Mouse (Mus musculus) CH12.LX (cell line): ENCODE measurements around the gene Cfap77. TPM values are rescaled to one million over a fixed set of nuclear protein-coding genes. Genes with fewer than 3 reads are reported as not detected.

Experiments
- DNase-seq: peaks from one replicate; pipeline ENCODE4 v3.0.0-alpha.2; 2013; ENCODE audit errors: extremely low read depth
- H3K27ac ChIP-seq: 2 replicates; pipeline ENCODE4 v1.5.1; 2012; ENCODE audit warnings: low read depth, mild to moderate bottlenecking, control low read depth, moderate library complexity; ENCODE audit not compliant: insufficient read depth
- H3K27me3 ChIP-seq: replicated peaks from 2 replicates; pipeline ENCODE3; 2012; ENCODE audit warnings: inconsistent platforms
- H3K36me3 ChIP-seq, 2 experiments: replicated peaks in 1 of 2; 2 replicates each; pipeline versions ENCODE3 to v1.6.1; 2012; ENCODE audit warnings: inconsistent platforms in 1 of 2, low read length in 1 of 2, mild to moderate bottlenecking in 1 of 2, mixed read lengths in 1 of 2, moderate library complexity in 1 of 2; ENCODE audit not compliant: control insufficient read depth in 1 of 2, insufficient read depth in 1 of 2
- H3K4me1 ChIP-seq, 2 experiments: 2 replicates each; pipeline ENCODE4 v1.6.1; 2012; ENCODE audit warnings: inconsistent platforms in 1 of 2, moderate library complexity in 1 of 2; ENCODE audit not compliant: insufficient read depth in 2 of 2, control insufficient read depth in 1 of 2
- H3K4me2 ChIP-seq: 2 replicates; pipeline ENCODE4 v1.6.1; 2012; ENCODE audit warnings: low read depth, mild to moderate bottlenecking, control low read depth; ENCODE audit not compliant: poor library complexity, insufficient read depth, severe bottlenecking
- H3K4me3 ChIP-seq, 3 experiments: fragments of 150-350 bp in 1 of 3; sonication (generic) in 1 of 3; replicated peaks in 1 of 3; 2 replicates each; pipeline versions ENCODE3 to v1.5.1; 2011 to 2012; ENCODE audit warnings: low read depth in 2 of 3, low read length in 2 of 3, mild to moderate bottlenecking in 2 of 3, moderate library complexity in 2 of 3, control low read depth in 1 of 3, improper control_type of control experiment in 1 of 3, inconsistent platforms in 1 of 3, mixed read lengths in 1 of 3; ENCODE audit not compliant: poor library complexity in 1 of 3
- H3K79me2 ChIP-seq: replicated peaks from 2 replicates; pipeline ENCODE4 v1.6.1; 2012; ENCODE audit warnings: mild to moderate bottlenecking, moderate library complexity; ENCODE audit not compliant: control insufficient read depth, poor library complexity, insufficient read depth, severe bottlenecking; ENCODE audit errors: extremely low read depth
- H3K9ac ChIP-seq: 2 replicates; pipeline ENCODE4 v1.6.1; 2012; ENCODE audit warnings: low read depth, mild to moderate bottlenecking, control low read depth, moderate library complexity; ENCODE audit not compliant: insufficient read depth
- H3K9me3 ChIP-seq: replicated peaks from 2 replicates; pipeline ENCODE3; 2012; ENCODE audit warnings: low read length, inconsistent platforms, mixed read lengths
- BHLHE40 ChIP-seq: IDR thresholded peaks from 2 replicates; pipeline ENCODE4 v1.6.1; 2011; ENCODE audit warnings: mild to moderate bottlenecking, low read depth, low read length, improper control_type of control experiment
- CHD1 ChIP-seq: IDR thresholded peaks from 2 replicates; pipeline ENCODE4 v1.6.1; 2012; ENCODE audit warnings: low read depth, low read length, improper control_type of control experiment, inconsistent platforms
- ETS1 ChIP-seq: conservative IDR thresholded peaks from 2 replicates; pipeline ENCODE4 v1.6.1; 2012; ENCODE audit warnings: low read depth, mild to moderate bottlenecking, inconsistent platforms, low read length, improper control_type of control experiment, moderate library complexity
- JUN ChIP-seq: IDR thresholded peaks from 2 replicates; pipeline ENCODE4 v1.6.1; 2011; ENCODE audit warnings: low read depth, mild to moderate bottlenecking, low read length, improper control_type of control experiment, moderate library complexity; ENCODE audit not compliant: insufficient read depth
- MAFK ChIP-seq: IDR thresholded peaks from 2 replicates; pipeline ENCODE4 v1.6.1; 2011; ENCODE audit warnings: low read length, improper control_type of control experiment; ENCODE audit not compliant: insufficient replicate concordance
- MAX ChIP-seq: IDR thresholded peaks from 2 replicates; pipeline ENCODE4 v1.6.1; 2011; ENCODE audit warnings: low read length, improper control_type of control experiment
- MEF2A ChIP-seq: IDR thresholded peaks from 2 replicates; pipeline ENCODE4 v1.6.1; 2014; ENCODE audit warnings: low read depth, mild to moderate bottlenecking, inconsistent platforms, low read length, improper control_type of control experiment, borderline replicate concordance
- MYC ChIP-seq: IDR thresholded peaks from 2 replicates; pipeline ENCODE4 v1.6.1; 2011; ENCODE audit warnings: low read depth, mild to moderate bottlenecking, improper control_type of control experiment, low read length
- NRF1 ChIP-seq: IDR thresholded peaks from 2 replicates; pipeline ENCODE4 v1.6.1; 2014; ENCODE audit warnings: low read depth, mild to moderate bottlenecking, inconsistent platforms, low read length, improper control_type of control experiment, moderate library complexity
- PAX5 ChIP-seq: IDR thresholded peaks from 2 replicates; pipeline ENCODE4 v1.6.1; 2012; ENCODE audit warnings: low read length, inconsistent platforms, mixed read lengths
- dilution Hi-C: fragments of 300-500 bp; cut with MboI; formaldehyde crosslinking; loops from 2 replicates; pipeline ENCODE4 v1.14.3; 2020; ENCODE audit warnings: low sequenced_read_pairs; ENCODE audit not compliant: extremely low pct_unique_long_range_greater_than_20kb, extremely low pct_ligation_motif_present
- in situ Hi-C: fragments of 300-500 bp; cut with MboI; formaldehyde crosslinking; loops from 3 replicates; pipeline ENCODE4 v1.14.3; 2019; ENCODE audit warnings: low sequenced_read_pairs, low pct_ligation_motif_present, low pct_unique_long_range_greater_than_20kb, mixed read lengths
- polyA plus RNA-seq: library from polyadenylated mRNA; unstranded; fragments of >175 nt; gene quantifications from 2 replicates; pipeline ENCODE4 v1.2.1, GENCODE M21; 2012; ENCODE audit warnings: low read depth; ENCODE audit not compliant: insufficient read length
- total RNA-seq, 2 experiments: library from RNA; depleted of rRNA; stranded (reverse); fragments of 300-350 nt in 1 of 2; fragments of >200 nt in 1 of 2; gene quantifications; 2 replicates each; pipeline ENCODE4 v1.2.3; 2012 to 2014

Gene Cfap77
- total and polyA plus RNA-seq, 3 experiments = 0.25 to 0.47 (median 0.35) TPM

DNA sequence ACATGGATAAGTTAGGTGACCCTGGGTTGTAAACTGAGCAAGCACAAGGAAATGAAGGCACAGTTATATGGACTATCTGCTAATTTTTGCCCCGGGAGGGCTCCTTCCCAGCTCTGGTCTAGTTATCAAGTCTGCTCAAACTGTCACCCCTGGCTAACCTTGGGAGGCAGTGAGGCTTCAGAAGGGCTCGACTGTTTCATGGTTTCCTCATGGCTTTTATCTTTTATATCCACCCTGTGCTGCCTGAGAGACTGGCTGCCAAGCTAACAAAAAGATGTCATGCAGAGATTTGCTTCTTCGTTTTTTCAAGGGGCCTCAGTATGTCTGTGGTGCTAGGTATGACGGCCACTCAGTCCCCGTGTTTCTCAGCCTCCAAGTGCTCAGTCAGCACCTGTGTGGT lies 36.2 kb downstream of the Cfap77 start:
- H3K4me1 ChIP-seq = peaks cover 6 to 10% of the 10 kb centered on the region in 2 experiments; a peak in 3 of 4 replicates
- H3K4me3 ChIP-seq = no peak overlapping the region
- H3K27me3 ChIP-seq = peaks cover 57% of the 10 kb centered on the region
- H3K79me2 ChIP-seq = no peaks in the 10 kb centered on the region
- in situ Hi-C loops = no loop called here
- no peaks in the 10 kb centered on the region for H3K9me3 ChIP-seq
- no peak overlapping the region for H3K4me2 ChIP-seq
- dilution Hi-C loops = no loop called here
- no peak for TF ChIP-seq MYC
- no peak for DNase-seq
- H3K27ac ChIP-seq = no peak overlapping the region
- H3K36me3 ChIP-seq = no peaks in the 10 kb centered on the region
- H3K9ac ChIP-seq = no peak overlapping the region

DNA sequence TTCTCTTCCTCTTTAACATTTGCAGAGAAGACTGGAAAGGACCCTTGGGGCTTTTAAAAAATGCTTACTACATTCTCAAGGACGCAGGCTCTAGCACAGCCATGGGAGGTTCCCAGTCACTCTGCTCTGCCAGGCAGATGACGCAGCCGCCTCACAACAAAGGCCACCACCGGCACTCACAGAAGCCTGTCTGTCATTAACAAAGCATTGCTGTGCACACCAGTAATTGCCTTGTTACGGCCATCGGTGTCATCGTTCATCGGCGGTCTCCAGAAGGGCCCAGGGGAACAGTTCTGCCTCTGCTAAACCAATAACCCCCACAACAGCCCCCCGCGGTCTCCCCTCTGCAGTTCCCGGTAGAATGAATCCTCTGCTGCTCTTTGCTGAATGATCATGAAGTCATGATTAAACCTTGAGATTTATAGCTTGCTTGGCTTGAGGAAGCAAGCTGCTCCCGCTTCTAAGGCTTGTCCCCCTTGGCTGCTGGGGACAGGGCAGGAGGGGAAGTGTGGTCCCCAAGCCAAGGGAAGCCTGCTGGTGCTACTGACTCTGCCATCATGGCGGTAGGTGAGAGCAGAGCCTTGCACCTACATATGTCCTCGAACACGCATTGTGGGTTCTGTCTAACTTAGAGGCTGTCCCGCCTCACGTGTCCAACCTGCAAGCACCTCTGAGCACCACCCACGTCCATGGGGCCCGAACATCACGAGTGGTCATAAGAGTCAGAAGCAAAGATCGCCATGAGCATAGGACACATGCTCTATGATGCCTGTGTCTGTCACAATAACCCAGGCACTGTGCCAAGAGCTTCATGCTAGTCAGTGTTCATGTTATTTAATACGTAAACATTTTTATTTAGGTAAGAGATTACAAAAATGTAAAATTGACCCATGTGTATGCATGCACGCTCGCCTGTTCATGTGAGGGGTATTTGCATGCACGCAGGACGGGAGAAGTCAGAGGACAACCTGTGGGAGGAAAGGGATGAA lies 38.0 kb downstream of the Cfap77 start:
- Histone ChIP-seq H3K4me2 (no peak overlapping the region), H3K4me1 (peaks cover 6 to 10% of the 10 kb centered on the region in 2 experiments; a peak in 3 of 4 replicates), H3K79me2 (no peaks in the 10 kb centered on the region), H3K36me3 (no peaks in the 10 kb centered on the region), H3K27ac (no peak overlapping the region), H3K9me3 (no peaks in the 10 kb centered on the region), H3K27me3 (peaks cover 56% of the 10 kb centered on the region), H3K4me3 (no peak overlapping the region), H3K9ac (no peak overlapping the region)
- dilution Hi-C loops (no loop called here), in situ Hi-C loops (no loop called here)
- TF ChIP-seq JUN (no peak), MAX (no peak), BHLHE40 (no peak), NRF1 (no peak)
- DNase-seq = no peak

DNA sequence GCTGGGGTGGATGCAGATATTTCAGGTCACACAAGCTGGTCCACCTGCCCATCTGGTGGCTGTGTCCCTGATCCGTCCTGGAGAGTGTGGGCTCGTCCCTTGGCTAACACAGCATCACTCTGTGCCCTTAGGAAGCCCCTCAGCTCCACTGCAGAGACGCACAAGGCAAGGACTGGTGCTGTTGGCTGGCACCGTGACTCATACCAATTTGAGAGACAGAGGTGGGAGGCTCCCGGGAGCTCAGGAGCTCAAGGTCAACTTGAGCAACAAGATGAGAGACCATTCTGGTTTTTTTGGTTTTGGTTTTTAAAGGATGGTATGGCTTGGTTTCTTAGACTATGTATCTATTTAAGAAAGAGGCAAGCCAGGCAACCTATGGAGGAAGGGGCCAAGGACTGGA lies 42.3 kb downstream of the Cfap77 start:
- no peak overlapping the region for H3K9ac ChIP-seq
- H3K4me3 ChIP-seq = no peak overlapping the region
- H3K9me3 ChIP-seq = no peaks in the 10 kb centered on the region
- no peaks in the 10 kb centered on the region for H3K79me2 ChIP-seq
- peaks cover 2 to 10% of the 10 kb centered on the region in 2 experiments; a peak in 3 of 4 replicates for H3K4me1 ChIP-seq
- dilution Hi-C loops (no loop called here), in situ Hi-C loops (no loop called here)
- H3K27ac ChIP-seq = no peak overlapping the region
- no peaks in the 10 kb centered on the region for H3K36me3 ChIP-seq
- H3K4me2 ChIP-seq = no peak overlapping the region
- TF ChIP-seq PAX5 = no peak
- no peak for TF ChIP-seq ETS1
- TF ChIP-seq MAFK = no peak
- TF ChIP-seq CHD1 = no peak
- TF ChIP-seq JUN = no peak
- TF ChIP-seq MEF2A = no peak
- no peak for DNase-seq
- H3K27me3 ChIP-seq = peaks cover 85% of the 10 kb centered on the region
